19 mouse cellular contexts compared by ENCODE assay signal in genomic region chr7:137046891-137047290, GRCm38 (mm10).
"Had no signal": no experiment of that assay in that cellular context is flagged by ENCODE, and none has a peak within 500 bp of the region (broad histone marks: within the 10 kb centered on the region; RNA-seq: fewer than 3 reads in every experiment).

No protein-coding gene starts in this region.

- DNase-seq: kidney, adult 11 months; kidney, adult 8-10 months; kidney, postnatal 10 days; kidney, postnatal 36 days; layer of hippocampus, postnatal 36 days; liver; lung, adult 18-20 months; midbrain, embryonic 14.5 days; right cerebral cortex, postnatal 25 days; spleen, adult 18-20 months; thymus, postnatal 25 days had no signal

- H3K9me3 ChIP-seq: kidney, embryonic 15.5 days; limb, embryonic 10.5 days; liver, embryonic 12.5 days; liver, embryonic 15.5 days; stomach, embryonic 15.5 days had no signal

- ATAC-seq: liver, embryonic 12.5 days had no signal

- H3K4me1 ChIP-seq: liver, embryonic 12.5 days; liver, embryonic 15.5 days; stomach, embryonic 15.5 days had no signal

- H3K27ac ChIP-seq: kidney, embryonic 15.5 days; left cerebral cortex, adult 2 months; limb, embryonic 10.5 days; limb, embryonic 13.5 days; liver, embryonic 12.5 days; liver, embryonic 15.5 days; macrophage; stomach, embryonic 15.5 days had no signal

- H3K4me3 ChIP-seq: kidney, embryonic 15.5 days; left cerebral cortex, adult 2 months; limb, embryonic 10.5 days; limb, embryonic 13.5 days; liver, embryonic 12.5 days; liver, embryonic 15.5 days; stomach, embryonic 15.5 days had no signal

- H3K27me3 ChIP-seq: kidney, embryonic 15.5 days; limb, embryonic 13.5 days; liver, embryonic 12.5 days; liver, embryonic 15.5 days; stomach, embryonic 15.5 days had no signal

- H3K36me3 ChIP-seq: kidney, embryonic 15.5 days; limb, embryonic 10.5 days; limb, embryonic 13.5 days; liver, embryonic 12.5 days; liver, embryonic 15.5 days; stomach, embryonic 15.5 days had no signal

- H3K4me2 ChIP-seq: kidney, embryonic 15.5 days; limb, embryonic 13.5 days; liver, embryonic 12.5 days; liver, embryonic 15.5 days; stomach, embryonic 15.5 days had no signal

- H3K9ac ChIP-seq: kidney, embryonic 15.5 days; limb, embryonic 13.5 days; liver, embryonic 12.5 days; liver, embryonic 15.5 days; stomach, embryonic 15.5 days had no signal
